Mouse (Mus musculus): Measurements from ENCODE around the gene Snx4.

GRCm38 (mm10) chr16:33244933-33245470 is 6.2 kb upstream of the Snx4 start:
- no peak for TF ChIP-seq POLR2A (IDR thresholded peaks at IDR 0.05; ENCODE audit: low read depth, low read length)
- no peak for TF ChIP-seq CTCF (IDR thresholded peaks at IDR 0.05; ENCODE audit: extremely low read depth, insufficient read length, insufficient replicate concordance, low read depth, low read length)
